Comparison of ENCODE assay signal across 26 mouse cellular contexts in genomic region chr9:63978682-63979081, GRCm38 (mm10). TPM values are rescaled to one million over a fixed set of nuclear protein-coding genes. Genes with fewer than 3 reads are reported as not detected.
A peak's percentile ranks its signal among the peaks of the same experiment; 100 is the strongest.
DNase-seq lines count a peak whose midpoint lies in the region; ATAC-seq and TF ChIP-seq lines count a peak whose summit lies in the region.
"Had no signal": no experiment of that assay in that cellular context is flagged by ENCODE, and none has a peak within 500 bp of the region (broad histone marks: within the 10 kb centered on the region; RNA-seq: fewer than 3 reads in every experiment).

No protein-coding gene starts in this region.

- TF ChIP-seq POLR2A in cerebellum, adult 2 months (IDR thresholded peaks at IDR 0.05; ENCODE audit: borderline replicate concordance, insufficient read depth, low read length): no peak

- ATAC-seq in forebrain, embryonic 14.5 days: no peak
- no peak for ATAC-seq in heart, embryonic 14.5 days (ENCODE audit: insufficient number of reproducible peaks, insufficient read depth, low FRiP score, low read depth)
- ATAC-seq: forebrain, postnatal 0 days; intestine, embryonic 16.5 days; lung, postnatal 0 days had no signal

- no peak for TF ChIP-seq CTCF in cerebellum, adult 2 months (IDR thresholded peaks at IDR 0.05; ENCODE audit: borderline replicate concordance, insufficient read depth, low read depth, low read length)

- DNase-seq in forebrain, embryonic 10.5 days (ENCODE audit: extremely low spot score, low spot score): no peak
- no peak for DNase-seq in forebrain, embryonic 14.5 days (ENCODE audit: low spot score)
- DNase-seq in heart, adult 8-10 months (ENCODE audit: low spot score): no peak
- DNase-seq in 3T3-L1 (ENCODE audit: low read depth, low spot score): peak; percentile 43
- DNase-seq in NIH3T3 (ENCODE audit: low read depth): peak; percentile 43
- no peak for DNase-seq in cerebellum, adult 2 months
- DNase-seq in frontal cortex, adult 2 months (ENCODE audit: extremely low spot score in 1 of 2, low spot score in 1 of 2): no peak
- DNase-seq: adrenal gland, postnatal 10 days; cerebellum, adult 11 months; cerebellum, postnatal 14 days; forebrain, postnatal 0 days; gastrocnemius, postnatal 10 days; heart, postnatal 14 days; kidney, adult 8-10 months; kidney, postnatal 4 days; lung, adult 18-20 months; lung, postnatal 4 days; thymus, adult 2 months; thymus, postnatal 36 days had no signal

- H3K4me2 ChIP-seq in forebrain, embryonic 14.5 days (ENCODE audit: low read length): no peak overlapping the region
- no peak overlapping the region for H3K4me2 ChIP-seq in heart, embryonic 14.5 days (ENCODE audit: low read length)
- H3K4me2 ChIP-seq: hindbrain, embryonic 13.5 days; midbrain, embryonic 12.5 days; neural tube, embryonic 13.5 days had no signal

- peak overlapping the region; percentile 49; the same call in 1 of the 2 replicates for H3K27ac ChIP-seq in forebrain, embryonic 10.5 days
- H3K27ac ChIP-seq in forebrain, embryonic 14.5 days (ENCODE audit: low read depth, low read length): no peak overlapping the region
- peak overlapping the region in 1 of 2 experiments; percentile 96; a peak in 2 of 4 replicates for H3K27ac ChIP-seq in heart, embryonic 14.5 days (replicated peaks in 1 of 2; ENCODE audit: control insufficient read depth in 1 of 2, insufficient read depth in 1 of 2, low read depth in 2 of 2, low read length in 2 of 2)
- H3K27ac ChIP-seq in cerebellum, adult 2 months (ENCODE audit: insufficient read depth, low read length): no peak overlapping the region
- H3K27ac ChIP-seq: hindbrain, embryonic 13.5 days; midbrain, embryonic 12.5 days; neural tube, embryonic 13.5 days had no signal

- H3K9ac ChIP-seq in forebrain, embryonic 14.5 days (ENCODE audit: low read length): no peak overlapping the region
- peak overlapping the region; percentile 35; the same call in 1 of the 2 replicates for H3K9ac ChIP-seq in heart, embryonic 14.5 days (ENCODE audit: low read length)
- H3K9ac ChIP-seq: forebrain, postnatal 0 days; hindbrain, embryonic 13.5 days; midbrain, embryonic 12.5 days; neural tube, embryonic 13.5 days had no signal

- peaks cover 23% of the 10 kb centered on the region for H3K36me3 ChIP-seq in forebrain, embryonic 10.5 days (replicated peaks)
- no peaks in the 10 kb centered on the region for H3K36me3 ChIP-seq in forebrain, embryonic 14.5 days (ENCODE audit: control insufficient read depth, insufficient read depth, low read length)
- peaks cover 12% of the 10 kb centered on the region; the same call in 1 of the 2 replicates for H3K36me3 ChIP-seq in heart, embryonic 14.5 days (ENCODE audit: control insufficient read depth, insufficient read depth, low read length)
- H3K36me3 ChIP-seq: hindbrain, embryonic 13.5 days; midbrain, embryonic 12.5 days; neural tube, embryonic 13.5 days had no signal

- H3K4me1 ChIP-seq in forebrain, embryonic 10.5 days: peaks cover 98% of the 10 kb centered on the region
- peaks cover 34% of the 10 kb centered on the region for H3K4me1 ChIP-seq in forebrain, embryonic 14.5 days (ENCODE audit: control insufficient read depth, insufficient read depth, low read length)
- H3K4me1 ChIP-seq in heart, embryonic 14.5 days (ENCODE audit: control insufficient read depth in 2 of 2, insufficient read depth in 2 of 2, low read length in 2 of 2): peaks cover 85 to 96% of the 10 kb centered on the region in 2 experiments
- no peaks in the 10 kb centered on the region for H3K4me1 ChIP-seq in cerebellum, adult 2 months (ENCODE audit: control insufficient read depth, insufficient read depth, low read length)

- no peaks in the 10 kb centered on the region for H3K27me3 ChIP-seq in forebrain, embryonic 10.5 days (ENCODE audit: poor library complexity, severe bottlenecking)
- no peaks in the 10 kb centered on the region for H3K27me3 ChIP-seq in forebrain, embryonic 14.5 days (replicated peaks; ENCODE audit: control insufficient read depth, insufficient read depth, low read length)
- no peaks in the 10 kb centered on the region for H3K27me3 ChIP-seq in heart, embryonic 14.5 days (ENCODE audit: control insufficient read depth, insufficient read depth, low read length)
- H3K27me3 ChIP-seq in cerebellum, adult 2 months (ENCODE audit: control insufficient read depth, insufficient read depth, low read length): no peaks in the 10 kb centered on the region
- H3K27me3 ChIP-seq: midbrain, embryonic 12.5 days; neural tube, embryonic 13.5 days had no signal

- 75% methylated on average over 7 of the region's 7 CpGs for WGBS in forebrain, embryonic 10.5 days
- 77% methylated on average over 7 of the region's 7 CpGs for WGBS in forebrain, embryonic 14.5 days
- WGBS in heart, embryonic 14.5 days: 19% methylated on average over 7 of the region's 7 CpGs
- WGBS in cerebellum, adult 2 months: 92% methylated on average over 7 of the region's 7 CpGs

- H3K9me3 ChIP-seq in forebrain, embryonic 10.5 days: no peaks in the 10 kb centered on the region
- no peaks in the 10 kb centered on the region for H3K9me3 ChIP-seq in forebrain, embryonic 14.5 days (replicated peaks; ENCODE audit: control insufficient read depth, low read length)
- H3K9me3 ChIP-seq in heart, embryonic 14.5 days (ENCODE audit: control insufficient read depth, low read length): no peaks in the 10 kb centered on the region
- H3K9me3 ChIP-seq: hindbrain, embryonic 13.5 days; megakaryocyte, embryonic 14.5 days; midbrain, embryonic 12.5 days; neural tube, embryonic 13.5 days had no signal

- H3K4me3 ChIP-seq in forebrain, embryonic 10.5 days: no peak overlapping the region
- no peak overlapping the region for H3K4me3 ChIP-seq in forebrain, embryonic 14.5 days (ENCODE audit: low read depth, low read length)
- H3K4me3 ChIP-seq in heart, embryonic 14.5 days (ENCODE audit: control insufficient read depth in 1 of 2, insufficient read depth in 1 of 2, low read depth in 1 of 2, low read length in 2 of 2): no peak overlapping the region
- no peak overlapping the region for H3K4me3 ChIP-seq in cerebellum, adult 2 months (replicated peaks; ENCODE audit: insufficient read depth, low read depth, low read length)
- H3K4me3 ChIP-seq: hindbrain, embryonic 13.5 days; megakaryocyte, embryonic 14.5 days; midbrain, embryonic 12.5 days; neural tube, embryonic 13.5 days had no signal

RNA-seq across cellular contexts. Expression of gene Smad6, which starts 43.2 kb away (rescaled TPM):
- polyA plus RNA-seq in forebrain, embryonic 10.5 days (2016; fragmentation: Nextera tagmentation; extraction: Ambion mirVana): 3.6 and 3.7 TPM in 2 replicates
- polyA plus RNA-seq in forebrain, embryonic 14.5 days (2014; fragmentation: Nextera tagmentation; extraction: Ambion mirVana): 1.8 and 1.9 TPM in 2 replicates
- polyA plus RNA-seq in heart, embryonic 14.5 days (2014; fragmentation: Nextera tagmentation; extraction: Ambion mirVana): 18.7 and 30.8 TPM in 2 replicates
- total RNA-seq in heart, adult 8-10 months (2022): 10 to 100 TPM; 10.9 to 16.5 (median 11.9) TPM
- polyA plus RNA-seq in cerebellum, adult 2 months (2012; rRNA removed): 2.0 and 2.4 TPM in 2 replicates
- polyA plus RNA-seq in frontal cortex, adult 2 months (2012; rRNA removed): 3.1 TPM in 2 replicates

Comparison
In these comparisons a context has a peak if more than half of its experiments do, and no peak if none do; other contexts are left out.
1. DNase-seq: peak in 3T3-L1 (single experiment) and NIH3T3 (single experiment); none in forebrain, embryonic 10.5 days (single experiment), forebrain, embryonic 14.5 days (single experiment), heart, adult 8-10 months (single experiment), cerebellum, adult 2 months (0 of 2) and frontal cortex, adult 2 months (0 of 2).